Mouse (Mus musculus): ENCODE data around the gene Srgap1.

Srgap1 gene

DNA sequence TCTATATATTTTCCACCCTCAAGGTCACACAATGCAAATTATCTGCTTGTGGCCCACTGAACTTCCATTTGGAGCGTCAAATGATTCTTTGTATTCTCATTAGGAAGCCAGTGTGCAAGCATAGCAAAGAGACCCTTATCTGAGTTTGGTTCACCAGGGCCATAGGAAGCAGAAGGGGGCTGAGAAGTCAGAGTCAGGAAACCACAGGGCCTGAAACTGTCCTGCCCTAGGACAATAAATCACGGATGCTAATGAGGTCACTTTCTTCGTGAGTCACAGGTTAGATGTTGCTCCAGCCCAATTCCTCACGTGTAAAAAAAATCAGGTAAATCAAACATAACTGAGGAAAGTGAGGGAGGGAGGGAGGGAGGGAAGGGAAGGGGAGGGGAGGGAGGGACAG lies 85.1 kb downstream of the Srgap1 start:
- no peak for DNase-seq (ENCODE audit: low spot score)

DNA sequence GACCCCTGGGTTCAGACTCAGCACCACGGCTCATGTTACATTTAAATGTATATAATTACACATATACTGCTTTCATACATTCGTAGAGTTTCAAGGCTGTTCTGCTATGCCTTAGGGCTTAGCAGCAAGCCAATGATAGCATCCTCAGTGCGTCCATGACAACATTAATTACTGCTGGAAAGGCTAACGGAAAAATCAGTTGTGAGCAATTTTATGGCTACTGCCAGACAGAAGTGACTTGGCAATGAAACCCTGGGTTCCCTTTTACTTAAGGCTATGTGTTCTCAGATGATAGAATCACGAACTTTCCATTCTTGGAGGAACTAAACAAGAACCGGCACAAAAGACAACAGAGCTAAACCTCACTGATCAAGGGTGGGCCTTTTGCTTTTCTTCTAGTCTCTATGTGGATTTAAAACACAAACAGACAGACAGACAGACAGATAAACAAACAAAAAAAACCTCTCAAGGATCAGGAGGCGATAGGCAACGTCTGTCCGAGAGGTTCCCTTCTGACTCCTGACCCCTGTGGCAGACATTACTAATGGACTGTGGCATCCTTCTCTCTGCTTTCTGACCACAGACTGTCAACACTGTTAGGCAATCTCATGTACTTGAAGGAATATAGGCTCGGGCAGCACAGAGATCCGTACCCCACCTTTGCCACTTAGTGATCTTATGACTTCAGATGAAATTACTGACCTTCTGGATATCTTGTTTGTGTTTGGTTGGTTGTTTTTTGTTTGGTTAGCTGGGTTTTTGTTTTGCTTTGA lies 85.8 kb downstream of the Srgap1 start:
- DNase-seq (ENCODE audit: low spot score), result peak; percentile 23

DNA sequence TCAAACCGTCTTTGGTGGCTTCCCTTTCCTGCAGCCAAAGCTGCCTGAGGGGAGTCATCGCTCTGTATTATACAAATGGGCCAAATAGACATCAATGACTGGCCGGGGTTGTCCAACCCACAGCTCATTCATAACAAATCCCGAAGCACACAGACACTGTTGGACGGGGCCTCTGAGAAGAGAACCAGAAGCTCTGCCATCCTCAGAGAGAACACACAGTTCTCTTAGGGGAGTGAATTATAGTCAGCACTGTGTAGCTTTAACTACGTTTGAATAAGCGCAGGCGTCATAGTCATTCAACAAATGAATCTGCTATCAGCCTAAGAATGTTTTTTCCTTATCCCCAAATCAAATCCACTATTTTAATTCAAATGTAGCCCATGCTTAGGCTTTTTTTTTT lies 88.4 kb downstream of the Srgap1 start:
- DNase-seq (ENCODE audit: low spot score), result no peak

DNA sequence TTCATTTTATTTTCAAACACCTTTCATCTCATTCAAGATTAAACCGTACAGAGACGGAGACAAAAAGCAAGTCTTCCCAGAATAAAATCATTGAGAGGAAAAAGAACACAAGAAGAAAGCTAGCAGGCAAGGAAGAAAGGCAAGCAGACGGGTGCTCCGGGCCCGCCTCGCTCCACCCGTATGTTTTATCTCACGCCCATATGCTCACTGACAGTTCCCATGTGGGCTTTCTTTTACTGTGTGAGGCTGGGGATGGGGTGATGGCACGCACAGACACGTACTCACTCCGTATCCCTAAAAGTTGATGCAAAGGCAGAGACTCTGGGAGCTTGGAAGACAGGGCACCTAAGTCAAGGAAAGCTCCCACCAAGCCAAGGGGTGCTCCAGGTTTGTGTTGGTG lies 90.6 kb downstream of the Srgap1 start:
- no peak for DNase-seq (ENCODE audit: low spot score)

DNA sequence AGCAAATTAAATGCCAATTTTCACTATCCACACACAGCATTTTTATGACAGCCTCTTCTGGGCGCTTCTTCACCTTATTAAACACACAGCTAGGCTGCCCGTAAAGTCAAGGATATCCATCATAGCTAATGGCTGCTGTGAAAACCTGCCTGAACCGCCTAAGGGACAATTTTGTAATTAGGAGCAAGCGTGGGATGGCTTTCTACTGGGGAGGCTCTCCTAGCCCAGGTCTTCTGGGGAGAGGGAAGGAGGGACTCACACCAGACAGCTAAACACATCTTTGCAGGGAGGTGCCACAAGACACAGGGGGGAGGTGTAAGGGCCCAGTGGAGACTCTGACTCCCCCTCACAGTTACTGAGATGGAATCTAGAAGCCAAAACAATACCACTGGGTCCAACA lies 91.4 kb downstream of the Srgap1 start:
- no peak for DNase-seq (ENCODE audit: low spot score)

DNA sequence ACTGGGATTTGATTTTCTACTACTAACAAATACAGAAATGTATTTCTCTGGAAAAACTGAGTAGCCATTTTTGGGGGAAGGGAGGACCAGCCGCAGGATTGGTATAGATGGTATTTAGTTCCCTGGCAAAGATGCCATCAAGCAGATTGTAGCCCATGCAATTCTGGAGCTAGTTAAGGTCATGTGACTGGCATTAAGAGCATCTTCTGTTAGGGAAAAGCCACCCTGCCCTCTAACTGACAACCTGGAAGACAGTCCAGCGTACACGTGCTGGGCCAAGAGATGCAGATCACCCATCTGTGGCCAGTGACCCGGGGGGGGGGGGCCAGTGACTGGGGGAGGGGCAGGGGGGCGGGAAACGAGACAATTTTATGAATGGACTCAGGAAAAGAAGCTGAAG lies 92.2 kb downstream of the Srgap1 start:
- no peak for DNase-seq (ENCODE audit: low spot score)

DNA sequence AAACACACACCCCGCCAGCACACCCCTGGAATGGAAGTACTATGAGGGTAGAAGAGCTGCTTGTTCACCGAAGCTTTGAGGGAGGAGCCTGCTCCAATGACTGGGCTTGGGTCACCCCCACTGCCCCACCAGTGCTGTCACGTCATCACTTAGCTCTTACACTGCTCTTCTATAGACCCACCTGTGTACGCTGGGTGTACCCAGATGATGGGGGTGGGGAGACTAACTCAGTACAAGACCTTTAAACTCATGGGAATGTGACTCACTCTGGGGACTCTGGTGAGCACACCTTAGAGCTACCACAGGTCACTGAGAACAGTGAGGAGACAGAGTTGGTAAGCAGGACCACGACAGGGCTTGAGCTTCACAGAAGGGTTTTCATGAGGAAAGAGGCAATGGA lies 94.1 kb downstream of the Srgap1 start:
- no peak for DNase-seq (ENCODE audit: low spot score)

DNA sequence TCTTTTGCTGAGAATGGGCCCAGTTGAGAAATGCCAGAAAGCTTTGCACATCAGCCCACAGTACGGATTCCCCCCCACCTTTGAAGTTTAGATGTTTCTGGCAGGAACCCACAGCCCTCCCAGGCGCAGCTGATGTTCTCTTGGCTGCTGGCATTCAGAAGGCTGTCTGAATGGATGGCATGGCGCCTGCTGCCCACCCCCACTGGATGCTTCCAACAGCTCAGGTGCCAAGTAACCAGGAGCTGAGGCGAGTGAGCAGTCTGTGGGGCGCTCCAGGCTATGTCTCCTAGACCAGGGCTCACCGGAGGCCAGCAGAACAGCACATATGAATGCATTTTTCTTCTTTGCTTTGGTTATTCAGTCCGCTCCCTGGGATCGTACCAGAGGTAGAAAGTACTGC lies 100.9 kb downstream of the Srgap1 start:
- no peak for DNase-seq (ENCODE audit: low spot score)

DNA sequence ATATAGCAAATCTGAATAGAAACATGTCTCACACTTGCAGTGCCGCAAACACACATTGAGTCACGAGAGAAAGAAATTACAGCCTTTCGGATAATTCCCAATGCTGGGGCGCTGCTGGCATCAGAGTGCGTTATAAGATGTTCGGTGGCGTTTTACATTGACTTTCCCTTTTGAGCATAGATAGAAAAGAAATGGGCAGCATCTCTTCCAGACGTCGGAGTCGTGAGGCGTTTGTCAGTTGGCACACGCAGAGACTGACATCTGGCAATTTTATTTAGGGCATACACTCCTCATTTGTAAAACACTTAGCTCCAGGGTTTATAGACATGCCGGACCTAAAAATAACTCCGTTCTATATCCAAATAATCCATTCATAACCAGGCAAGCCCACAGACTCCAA lies 115.2 kb downstream of the Srgap1 start:
- DNase-seq (ENCODE audit: low spot score), result no peak

DNA sequence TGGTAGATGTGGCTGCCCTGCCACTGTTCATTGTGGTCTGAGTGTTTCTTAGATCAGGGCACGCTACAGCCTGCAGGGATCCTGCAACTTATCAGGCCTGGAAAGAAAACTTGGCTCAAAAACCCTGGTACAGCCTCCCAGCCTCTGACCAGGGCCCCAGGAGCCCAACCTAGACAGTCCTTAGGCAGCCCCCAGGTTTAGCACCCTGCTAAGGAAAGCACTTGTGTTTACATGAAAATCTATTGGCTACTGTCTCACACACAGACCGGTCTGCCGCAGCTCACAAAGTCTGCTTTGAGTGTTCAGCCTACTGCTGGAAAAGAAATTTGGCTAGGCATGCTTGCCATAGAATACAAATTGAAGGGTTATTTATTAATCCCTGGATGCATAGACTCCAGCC lies 121.0 kb downstream of the Srgap1 start:
- no peak for DNase-seq (ENCODE audit: low spot score)

DNA sequence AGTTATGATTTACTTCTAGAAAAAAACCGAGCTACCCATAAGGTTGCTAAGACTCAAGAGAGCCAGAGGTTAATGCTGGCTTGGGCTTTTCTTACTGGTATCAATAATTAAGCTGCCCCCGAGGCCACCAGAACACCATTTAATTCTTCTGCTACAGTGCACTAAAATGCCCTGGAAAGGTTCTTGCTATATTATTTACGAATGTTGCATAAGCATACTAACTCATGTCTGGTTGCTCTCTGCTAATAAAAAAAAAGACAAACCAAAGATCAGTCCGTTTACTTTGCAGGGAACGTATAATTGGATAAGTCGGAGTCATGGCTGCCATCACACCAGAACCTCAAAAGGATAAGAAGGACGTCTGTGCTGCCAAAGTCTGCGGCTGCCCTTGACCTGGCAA lies 128.1 kb downstream of the Srgap1 start:
- no peak for DNase-seq (ENCODE audit: low spot score)

DNA sequence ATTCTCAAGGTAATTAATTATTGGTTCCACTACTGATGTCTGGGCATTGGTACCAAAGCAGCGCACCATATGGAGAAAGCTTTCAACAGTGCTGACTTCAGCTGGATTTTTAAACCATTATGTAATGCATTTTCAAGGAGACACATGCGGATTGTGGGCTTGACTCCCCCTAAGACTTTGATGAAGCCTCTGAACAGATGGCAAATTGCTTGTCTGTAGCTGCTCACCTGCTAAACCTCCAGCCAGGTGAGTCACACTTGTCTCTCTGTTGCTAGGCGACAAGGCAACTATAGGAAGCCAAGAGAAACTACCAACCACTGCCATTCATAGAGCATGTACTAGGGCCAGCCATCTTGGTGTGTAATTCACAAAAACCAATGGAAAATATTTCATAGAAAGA lies 128.5 kb downstream of the Srgap1 start:
- no peak for DNase-seq (ENCODE audit: low spot score)

DNA sequence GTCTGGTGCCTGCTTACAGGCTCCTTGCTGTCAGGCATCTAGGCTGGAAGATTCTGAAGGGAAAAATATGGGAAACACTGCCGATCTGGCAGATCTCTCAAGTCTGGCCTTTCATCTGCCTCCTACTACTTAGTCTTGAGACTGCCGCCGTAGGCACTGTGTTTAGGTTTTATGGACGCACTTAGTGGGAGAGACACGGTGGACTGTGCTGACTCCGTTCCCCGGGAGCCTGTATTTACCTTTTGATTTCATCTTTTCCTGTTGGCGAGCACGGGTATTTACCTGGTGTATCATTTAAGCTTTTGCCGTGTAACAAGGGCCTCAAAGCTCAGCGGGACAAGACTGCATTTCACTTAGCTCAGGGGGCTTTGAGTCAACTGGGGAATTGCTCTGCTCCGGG lies 131.6 kb downstream of the Srgap1 start:
- DNase-seq (ENCODE audit: low spot score), result no peak

DNA sequence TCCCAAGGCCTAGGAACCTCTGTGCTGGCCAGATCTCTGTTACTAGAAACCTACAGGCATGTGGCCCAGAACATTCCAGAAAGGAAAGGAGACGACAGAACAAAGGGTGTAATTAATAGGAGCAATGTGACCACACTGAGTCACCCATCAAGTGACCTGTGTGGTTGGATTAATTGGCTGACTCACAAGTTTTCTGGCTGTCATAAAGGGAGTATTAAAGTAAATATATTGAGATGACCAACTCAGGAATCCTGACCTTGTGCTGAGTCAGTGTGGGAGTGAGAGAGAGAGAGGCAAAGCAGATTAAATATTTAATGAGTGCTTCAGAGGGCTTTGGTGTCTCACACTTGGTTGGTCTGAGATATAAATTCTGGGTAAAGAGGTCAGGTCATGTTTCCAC lies 143.0 kb downstream of the Srgap1 start:
- no peak for DNase-seq (ENCODE audit: low spot score)

DNA sequence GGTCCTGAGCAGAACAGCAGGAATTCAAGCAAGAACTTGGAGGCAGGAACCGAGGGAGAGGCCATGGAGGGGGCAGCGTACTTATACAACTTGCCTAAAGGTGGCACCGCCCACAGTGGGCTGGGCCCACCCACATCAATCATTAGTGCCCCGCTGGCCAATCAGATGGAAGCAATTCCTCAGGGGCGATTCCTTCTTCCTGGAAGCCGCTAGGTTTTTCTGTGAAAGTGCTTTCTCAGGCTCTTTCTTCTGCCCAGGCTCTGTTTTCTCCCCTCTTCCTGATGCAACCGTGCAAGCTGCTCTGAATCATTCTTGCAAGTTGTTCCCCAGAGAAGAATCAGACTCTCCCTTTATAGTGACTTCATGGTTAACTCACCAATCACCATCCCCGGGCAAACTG lies 144.5 kb downstream of the Srgap1 start:
- no peak for DNase-seq (ENCODE audit: low spot score)

DNA sequence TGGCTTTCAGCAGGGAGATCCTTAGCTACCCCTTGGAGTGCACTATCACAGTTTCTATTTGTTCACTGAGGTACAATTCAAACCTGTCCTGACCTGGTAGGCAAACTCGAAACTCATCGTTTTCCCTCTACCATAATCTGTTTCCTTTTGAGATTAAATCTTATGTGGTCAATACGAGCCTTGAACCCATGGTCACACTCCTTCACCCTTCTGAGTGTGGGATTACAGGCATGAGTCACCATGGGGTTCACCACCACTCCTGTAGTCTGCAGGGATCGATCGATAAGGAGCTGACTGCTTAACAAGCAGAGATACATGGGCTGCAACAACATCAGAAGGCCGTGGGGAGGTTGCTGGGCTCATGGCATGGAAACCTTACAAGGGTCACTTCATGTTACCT lies 146.3 kb downstream of the Srgap1 start:
- DNase-seq (ENCODE audit: low spot score), result no peak

DNA sequence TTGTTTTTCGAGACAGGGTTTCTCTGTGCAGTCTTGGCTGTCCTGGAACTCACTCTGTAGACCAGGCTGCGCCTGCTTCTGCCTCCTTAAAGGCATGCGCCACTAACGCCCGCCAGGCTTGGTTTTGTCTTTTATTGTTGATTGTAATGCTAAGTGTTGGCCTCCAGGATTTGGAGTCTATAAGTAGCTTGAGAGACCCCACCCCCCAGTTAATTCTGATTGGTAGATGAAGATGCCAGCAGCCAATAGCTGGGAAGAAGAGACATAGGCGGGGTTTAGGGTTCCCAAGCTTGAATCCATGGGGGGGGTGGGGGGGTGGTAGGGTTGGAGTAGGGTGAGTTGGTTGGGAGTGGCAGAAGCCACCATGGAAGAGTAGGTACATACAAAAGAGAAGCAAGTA lies 147.4 kb downstream of the Srgap1 start:
- DNase-seq (ENCODE audit: low spot score), result no peak

DNA sequence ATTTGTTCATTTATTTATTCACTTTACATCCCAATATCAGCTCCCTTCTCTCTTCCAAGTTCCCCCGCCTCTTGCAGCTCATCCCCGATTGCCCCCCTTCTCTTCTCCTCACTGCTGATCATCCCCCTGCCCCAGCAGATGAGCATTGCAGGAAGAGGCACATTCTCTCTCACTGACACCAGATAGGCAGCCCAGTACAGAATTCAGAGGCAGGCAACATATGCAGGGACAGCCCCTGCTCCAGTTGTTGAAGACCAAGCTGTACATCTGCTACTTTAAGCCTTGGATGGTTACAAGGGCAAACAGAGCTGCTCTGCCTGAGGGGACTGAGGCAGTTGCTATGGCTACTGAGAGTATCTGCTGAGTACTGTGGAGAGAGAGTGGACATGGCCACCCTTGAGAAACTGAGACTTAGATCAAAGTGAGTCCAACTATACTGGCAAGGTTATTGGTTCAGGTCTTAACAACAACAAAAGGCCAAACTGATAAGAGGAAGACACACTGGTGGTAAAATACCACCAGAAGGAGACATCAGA lies 149.2 kb downstream of the Srgap1 start:
- DNase-seq (ENCODE audit: low spot score), result no peak

DNA sequence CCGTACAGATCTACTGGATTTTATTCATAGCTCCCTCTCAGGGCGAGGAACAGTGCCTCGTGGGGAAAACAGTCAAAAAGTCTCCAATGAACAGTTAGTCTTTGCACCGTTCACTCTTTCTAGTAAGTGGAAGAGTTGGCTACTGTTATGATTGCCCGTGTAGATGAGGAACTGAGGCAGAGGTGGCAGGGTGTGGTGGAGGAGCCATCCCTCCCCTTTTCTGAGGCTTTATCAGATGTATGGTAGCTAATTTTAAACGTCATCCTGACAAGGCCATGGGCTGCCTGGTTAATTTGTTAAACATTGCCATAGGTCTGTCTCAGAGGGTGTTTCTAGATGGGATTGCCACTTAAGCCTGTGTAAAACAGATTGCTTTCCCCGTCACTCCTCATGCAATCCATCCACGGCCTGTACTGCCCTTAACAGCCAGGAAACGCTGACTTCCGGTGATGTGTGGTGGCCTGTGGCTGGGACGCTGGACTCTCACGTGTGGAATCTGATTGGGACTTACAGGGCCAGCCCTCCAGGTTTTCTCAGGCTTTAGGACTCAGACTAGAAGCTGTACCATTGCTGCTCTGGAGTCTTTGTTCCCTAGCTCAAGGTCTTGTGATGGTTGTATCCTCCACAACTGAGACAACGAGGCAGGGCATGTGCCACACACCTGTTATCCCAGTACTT lies 155.6 kb downstream of the Srgap1 start:
- no peak for DNase-seq (ENCODE audit: low spot score)

DNA sequence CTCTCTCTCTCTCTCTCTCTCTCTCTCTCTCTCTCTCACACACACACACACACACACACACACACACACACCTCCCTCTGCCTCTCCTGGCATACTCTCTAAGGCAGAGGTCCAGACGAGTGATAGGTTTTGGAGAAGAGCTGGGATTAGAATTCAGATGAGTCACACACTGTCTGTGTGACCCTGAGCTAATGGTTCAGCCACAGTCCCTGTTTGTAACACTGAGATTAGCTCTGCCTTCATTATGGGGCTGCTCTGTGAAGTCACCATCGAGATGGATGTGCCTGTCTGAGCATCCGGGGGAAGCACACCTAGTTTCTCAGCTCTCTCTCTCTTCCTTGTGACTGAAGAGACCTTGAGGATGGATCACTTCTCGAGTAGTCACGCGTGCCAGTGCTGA lies 157.1 kb downstream of the Srgap1 start:
- no peak for DNase-seq (ENCODE audit: low spot score)

DNA sequence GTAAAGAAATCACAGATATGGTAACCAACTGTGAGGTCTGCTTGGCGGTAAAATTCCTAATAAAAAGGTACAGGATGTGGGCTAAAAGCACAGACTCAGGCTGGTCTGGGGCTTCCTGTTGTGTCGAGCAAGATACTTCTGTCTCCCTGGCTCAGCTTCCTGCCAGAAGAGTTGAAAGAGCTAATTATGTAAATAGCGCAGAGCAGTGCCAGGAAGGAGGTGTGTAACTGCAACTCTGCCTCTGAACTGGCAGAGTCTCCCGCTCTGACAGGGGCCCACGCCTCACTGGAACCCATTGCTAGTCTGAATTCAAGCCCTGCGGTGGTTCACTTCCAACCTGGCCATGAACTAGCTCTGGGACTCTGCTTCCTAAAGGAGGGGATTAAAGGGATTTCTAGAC lies 160.3 kb downstream of the Srgap1 start:
- DNase-seq (ENCODE audit: low spot score), result no peak

DNA sequence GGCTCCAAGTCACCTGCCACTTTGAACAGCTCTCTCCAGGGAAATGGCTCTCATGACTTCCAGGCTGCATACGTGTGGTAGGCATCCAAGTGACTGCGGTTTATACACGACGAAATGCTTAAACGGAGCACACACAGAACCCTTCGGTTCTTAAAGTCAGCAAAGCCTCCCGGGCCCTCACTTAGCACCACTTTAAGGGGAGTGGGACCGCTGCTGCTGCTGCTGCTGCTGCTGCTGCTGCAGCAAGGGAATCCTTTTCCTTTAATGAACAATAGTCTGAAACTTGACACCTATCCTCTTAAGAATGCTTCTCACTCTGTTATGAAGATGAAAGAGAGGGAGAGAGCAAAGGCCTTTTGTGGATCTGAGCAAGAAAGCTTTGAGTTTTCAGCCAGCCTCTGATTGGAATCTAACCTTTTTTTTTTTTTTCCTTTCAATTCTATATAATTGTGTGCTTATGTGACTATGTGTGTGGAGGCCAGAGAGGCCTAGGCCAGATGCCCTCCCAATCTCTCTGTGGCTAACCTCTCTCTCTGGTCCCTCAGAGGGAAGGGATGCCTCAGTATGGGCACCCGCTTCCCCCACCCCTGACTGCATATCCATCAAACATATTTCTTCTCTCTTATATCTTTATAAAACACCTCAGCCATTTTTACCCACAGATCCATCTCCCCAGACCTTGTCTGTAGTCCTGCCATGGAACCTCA lies 161.4 kb downstream of the Srgap1 start:
- DNase-seq (ENCODE audit: low spot score), result no peak

DNA sequence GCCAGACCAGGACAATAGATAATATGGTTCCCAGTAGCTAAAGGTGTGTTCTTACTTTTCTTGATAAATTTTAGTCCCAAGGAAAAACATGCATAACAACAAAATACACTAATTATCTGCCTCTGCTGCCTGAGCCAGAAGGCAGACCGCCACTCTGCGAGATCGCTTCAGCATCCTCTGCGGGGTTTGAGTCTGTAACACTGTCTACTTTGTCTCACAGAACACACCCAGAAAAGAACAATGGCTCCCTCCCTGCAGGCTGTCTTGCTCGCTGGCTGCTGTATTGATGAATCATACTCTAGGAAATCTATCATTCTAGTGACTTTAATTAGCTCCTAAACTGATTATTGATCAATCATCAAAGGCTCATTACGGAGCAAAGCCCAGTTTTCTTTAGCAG lies 164.7 kb downstream of the Srgap1 start:
- DNase-seq (ENCODE audit: low spot score), result no peak

Measured in yolk sac, embryonic 10.5 days (tissue).